Mouse (Mus musculus): ENCODE results near the gene Apol10a. TPM values are rescaled to one million over a fixed set of nuclear protein-coding genes. Genes with fewer than 3 reads are reported as not detected.
"Not testable (repeated sequence)": the region's sequence is repeated elsewhere in the genome, so short reads cannot be mapped to it uniquely, and the experiment has no call there.

Gene Apol10a
- total RNA-seq (2022), result not detected

DNA sequence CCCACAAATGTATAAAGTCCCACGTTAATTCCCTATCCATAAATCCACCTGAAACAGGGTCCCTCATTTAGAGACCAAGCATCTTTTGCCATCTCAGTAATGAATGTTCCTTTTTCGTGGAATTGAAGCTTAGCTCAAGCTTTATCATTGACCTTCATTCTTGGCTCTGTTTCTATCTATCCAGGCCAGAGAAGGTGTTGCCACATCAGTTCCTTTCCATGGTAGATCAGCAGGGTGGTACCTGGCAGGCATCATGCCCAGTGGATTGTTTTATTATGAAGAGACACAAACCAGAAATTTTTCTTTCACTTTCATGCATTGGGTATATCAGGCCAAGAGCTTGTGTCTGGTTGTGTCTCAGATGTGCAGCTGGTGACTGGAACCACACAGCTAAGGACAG, at the start of gene Apol10a:
TSS of gene Apol10a (plus strand) at position 355 of the 400 bp plus-strand sequence.
- not testable (repeated sequence) for DNase-seq

DNA sequence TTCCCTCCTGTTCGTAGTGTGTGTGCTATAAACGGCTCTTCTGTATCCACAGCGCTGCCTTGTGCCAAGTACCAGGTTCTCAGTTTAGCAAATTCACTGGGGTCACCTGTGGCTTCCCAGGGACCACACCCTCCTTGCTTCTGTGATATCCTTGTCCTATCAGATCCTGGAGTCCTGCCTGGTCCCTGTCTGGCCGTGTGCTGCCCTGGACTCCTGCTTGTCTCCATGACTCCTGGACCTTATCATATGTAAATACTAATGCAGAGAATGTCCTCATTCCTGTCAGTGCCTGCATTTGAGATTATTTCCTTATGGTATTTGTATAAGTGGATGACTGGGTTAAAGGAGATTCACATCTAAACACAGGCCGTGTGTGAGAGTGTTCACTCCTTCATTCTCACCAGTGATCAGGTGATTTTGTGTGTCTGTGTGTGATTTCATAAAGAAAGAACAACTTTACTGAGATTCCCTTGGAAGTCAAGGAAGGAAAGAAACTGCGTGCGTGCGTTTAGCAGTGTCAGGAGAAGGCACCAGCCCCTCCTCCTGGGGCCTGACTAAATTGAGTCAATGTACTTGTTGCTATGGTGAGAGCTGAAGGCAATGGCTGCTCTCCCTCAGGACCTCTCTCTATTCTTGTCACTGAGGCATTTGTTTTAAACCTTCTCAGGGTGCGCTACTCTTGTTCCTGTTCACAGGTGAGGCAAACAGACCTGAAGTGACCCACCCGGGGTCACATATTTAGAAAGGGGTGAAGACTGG, 48.0 kb upstream of the Apol10a start:
- DNase-seq, result not testable (repeated sequence)

DNA sequence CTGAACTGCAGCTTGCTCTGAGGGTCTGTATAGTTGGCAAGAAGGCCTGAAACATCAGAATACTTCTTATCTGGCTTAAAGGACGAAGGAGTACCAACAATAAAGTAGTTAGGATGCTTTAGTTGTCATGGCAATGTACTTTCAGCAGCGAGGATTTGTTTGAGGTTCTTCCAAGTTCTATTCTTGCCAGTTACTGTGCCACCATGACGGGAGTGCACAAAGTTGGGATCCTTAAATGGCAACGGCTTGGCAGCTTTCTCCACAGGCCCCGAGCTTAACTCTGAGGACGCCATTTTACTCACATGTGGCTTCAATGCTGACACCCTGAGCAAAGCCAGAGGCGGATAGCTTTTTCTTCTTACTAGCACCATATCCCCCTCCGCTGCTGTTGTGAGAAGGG, 32.1 kb upstream of the Apol10a start:
- DNase-seq, result not testable (repeated sequence)

GRCm38 (mm10) chr15:77445668-77446067, 31.2 kb upstream of the Apol10a start:
- not testable (repeated sequence) for DNase-seq

DNA sequence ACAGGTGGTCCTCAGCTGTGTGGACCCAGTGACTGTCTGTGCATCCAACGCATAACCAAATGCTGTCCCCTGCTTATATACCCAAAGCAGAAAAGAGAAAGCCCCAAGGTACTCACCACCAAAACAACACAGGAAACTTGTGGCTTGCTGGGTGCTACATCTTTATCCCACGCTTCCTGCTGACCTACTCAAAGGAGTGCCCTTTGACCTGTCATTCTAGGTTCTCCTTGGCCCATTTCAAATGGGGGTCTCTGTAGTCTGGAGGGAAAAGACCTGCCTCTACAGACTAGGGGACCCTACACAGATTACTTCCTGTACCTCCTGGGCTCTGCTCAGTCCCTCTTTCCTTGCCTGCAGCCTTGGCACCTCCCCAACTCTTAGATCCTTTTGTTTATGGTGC, 29.5 kb upstream of the Apol10a start, which contains the start of gene Apol7b:
TSS of gene Apol7b (minus strand) at position 101 of the 400 bp plus-strand sequence.
- not testable (repeated sequence) for DNase-seq

- peak; percentile 20 for DNase-seq
Measured at GRCm38 (mm10) chr15:77449927-77450326, 26.9 kb upstream of the Apol10a start.

GRCm38 (mm10) chr15:77474699-77475390, 2.0 kb upstream of the Apol10a start:
- not testable (repeated sequence) for DNase-seq

DNA sequence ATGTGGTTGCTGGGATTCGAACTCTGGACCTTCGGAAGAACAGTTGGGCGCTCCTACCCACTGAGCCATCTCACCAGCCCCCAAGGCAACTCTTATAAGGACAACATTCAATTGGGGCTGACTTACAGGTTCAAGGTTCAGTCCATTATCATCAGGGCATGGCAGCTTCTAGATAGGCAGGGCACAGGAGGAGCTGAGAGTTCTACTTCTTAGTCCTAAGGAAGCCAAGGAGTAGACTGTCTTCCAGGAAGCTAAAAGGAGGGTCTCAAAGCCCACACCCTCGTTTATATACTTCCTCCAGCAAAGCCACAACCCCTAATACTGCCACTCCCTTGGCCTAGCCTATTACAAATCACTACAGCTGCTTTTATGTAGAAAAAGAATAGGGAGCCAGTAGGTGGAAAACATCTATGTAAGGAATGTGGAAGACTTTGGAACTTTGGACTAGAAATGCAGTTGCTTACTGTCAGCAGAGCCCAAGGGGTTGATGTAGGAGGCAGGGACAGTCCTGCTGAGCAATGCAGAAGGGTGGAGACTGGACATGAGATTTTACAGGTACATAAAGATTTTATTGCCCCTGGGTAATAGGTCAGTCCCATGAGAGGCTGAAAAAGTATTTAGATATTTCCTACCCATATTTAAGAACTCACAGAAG, 5.4 kb downstream of the Apol10a start:
- no peak for DNase-seq

- DNase-seq, result not testable (repeated sequence)
Measured at GRCm38 (mm10) chr15:77493181-77493580, 16.3 kb downstream of the Apol10a start.

GRCm38 (mm10) chr15:77494694-77495093, 17.8 kb downstream of the Apol10a start:
- not testable (repeated sequence) for DNase-seq

GRCm38 (mm10) chr15:77507966-77508365, 31.1 kb downstream of the Apol10a start, which contains the start of gene Apol11a:
Gene Apol11a, plus strand, starts transcription at chr15:77508271.
- DNase-seq, result not testable (repeated sequence)

GRCm38 (mm10) chr15:77520596-77520995, 43.7 kb downstream of the Apol10a start:
- DNase-seq, result not testable (repeated sequence)

DNA sequence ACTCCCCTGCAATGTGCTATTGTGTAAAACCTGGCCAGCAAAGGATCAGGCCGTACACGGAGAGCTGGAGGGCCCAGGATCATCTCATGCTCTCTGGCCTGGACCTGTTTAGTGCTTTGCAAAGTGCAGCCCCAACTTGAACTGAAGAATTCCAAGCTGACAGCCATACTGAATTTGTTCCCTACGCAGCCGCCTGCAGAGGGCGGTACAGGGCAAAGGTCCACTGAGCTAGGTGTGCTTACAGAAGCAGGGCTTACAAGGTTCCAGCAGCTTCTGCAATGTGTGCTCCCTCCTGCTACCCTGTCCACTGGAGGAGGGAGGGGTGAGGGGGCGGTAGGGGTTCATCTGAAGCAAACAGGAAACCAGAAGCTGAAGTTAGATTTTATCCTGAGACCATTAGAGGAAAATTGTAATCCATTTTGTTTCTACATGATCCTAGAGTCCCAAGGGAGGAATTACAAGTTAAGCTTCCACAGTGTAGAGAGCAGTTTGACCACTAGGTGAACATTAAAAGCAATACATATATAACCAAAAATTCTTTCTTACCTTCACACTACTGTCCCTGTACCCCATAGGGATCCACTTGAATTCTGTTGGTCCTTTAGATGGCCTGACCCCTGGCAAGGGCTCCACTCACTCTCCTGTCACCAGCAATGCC, 46.5 kb downstream of the Apol10a start:
- DNase-seq, result peak; percentile 19

DNA sequence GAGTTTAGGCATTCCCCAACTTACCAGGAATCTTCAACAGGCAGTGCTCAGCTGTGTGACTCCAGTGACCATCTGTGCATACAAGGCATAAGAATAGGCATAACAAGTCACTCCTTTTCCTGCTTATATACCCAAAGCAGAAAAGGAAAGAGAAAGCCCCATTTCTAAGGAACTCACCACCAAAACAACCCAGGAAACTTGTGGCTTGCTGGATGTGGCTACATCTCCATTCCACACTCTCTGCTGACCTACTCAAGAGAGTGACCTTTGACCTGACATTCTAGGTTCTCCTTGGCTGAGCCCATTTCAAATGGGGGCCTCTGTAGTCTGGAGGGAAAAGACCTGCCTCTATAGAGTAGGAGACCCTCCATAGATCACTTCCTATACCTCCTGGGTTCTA, 56.4 kb downstream of the Apol10a start, which contains the start of gene Apol7c:
TSS of gene Apol7c (minus strand) at position 101 of the 400 bp plus-strand sequence.
- DNase-seq, result no peak

DNA sequence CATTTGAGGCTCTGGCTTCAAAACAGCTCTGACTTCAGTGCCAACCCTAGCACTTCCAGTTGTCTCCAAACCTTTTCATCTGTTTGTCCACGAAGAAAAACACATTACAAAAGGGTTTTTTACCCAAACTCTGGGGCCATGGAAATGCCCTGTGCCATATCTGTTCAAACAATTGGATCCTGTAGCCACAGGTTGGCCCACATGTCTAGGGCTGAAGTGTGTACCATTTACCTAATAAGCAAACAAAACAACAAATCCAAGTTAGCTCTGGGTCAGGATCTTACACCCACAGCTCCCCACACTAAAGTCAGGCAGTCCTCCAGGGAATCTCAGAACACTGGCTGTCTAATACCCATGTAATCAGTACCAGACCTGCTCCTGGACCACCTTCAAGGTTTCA, 62.4 kb downstream of the Apol10a start:
- not testable (repeated sequence) for DNase-seq

Other genes with a start within 250 kb of the Apol10a start
- 10 to 100 TPM; 55.5 to 86.2 (median 70.7) TPM for gene Rbfox2, start 170.0 kb upstream of the Apol10a start, total RNA-seq (2022)
- gene Apol7a, start 77.9 kb upstream of the Apol10a start, total RNA-seq (2022), result under 1 TPM in 1 of 4 experiments, not detected in 3; 0.13 TPM
- 1 to 10 TPM in 3 of 4 experiments, under 1 TPM in 1; 0.77 to 3.2 (median 1.5) TPM for gene Apol9a, start 65.9 kb upstream of the Apol10a start, total RNA-seq (2022)
- under 1 TPM in 1 of 4 experiments, not detected in 3; 0.28 TPM for gene Apol7b, start 29.6 kb upstream of the Apol10a start, total RNA-seq (2022)
- under 1 TPM in 2 of 4 experiments, not detected in 2; 0.31 to 0.38 TPM for gene Apol11a, start 31.2 kb downstream of the Apol10a start, total RNA-seq (2022)
- under 1 TPM in 1 of 4 experiments, not detected in 3; 0.22 TPM for gene Apol7c, start 56.3 kb downstream of the Apol10a start, total RNA-seq (2022)
- gene 1700025B11Rik, start 84.8 kb downstream of the Apol10a start, total RNA-seq (2022), result not detected
- under 1 TPM; 0.23 to 0.89 (median 0.51) TPM for gene Apol10b, start 119.1 kb downstream of the Apol10a start, total RNA-seq (2022)
- not detected for gene Gm36245, start 122.2 kb downstream of the Apol10a start, total RNA-seq (2022)
- gene Apol11b, start 166.2 kb downstream of the Apol10a start, total RNA-seq (2022), result 1 to 10 TPM in 1 of 4 experiments, under 1 TPM in 3; 0.20 to 1.2 (median 0.57) TPM
- under 1 TPM in 2 of 4 experiments, not detected in 2; 0.16 to 0.22 TPM for gene Apol7e, start 221.8 kb downstream of the Apol10a start, total RNA-seq (2022)